In the genomic region with DNA sequence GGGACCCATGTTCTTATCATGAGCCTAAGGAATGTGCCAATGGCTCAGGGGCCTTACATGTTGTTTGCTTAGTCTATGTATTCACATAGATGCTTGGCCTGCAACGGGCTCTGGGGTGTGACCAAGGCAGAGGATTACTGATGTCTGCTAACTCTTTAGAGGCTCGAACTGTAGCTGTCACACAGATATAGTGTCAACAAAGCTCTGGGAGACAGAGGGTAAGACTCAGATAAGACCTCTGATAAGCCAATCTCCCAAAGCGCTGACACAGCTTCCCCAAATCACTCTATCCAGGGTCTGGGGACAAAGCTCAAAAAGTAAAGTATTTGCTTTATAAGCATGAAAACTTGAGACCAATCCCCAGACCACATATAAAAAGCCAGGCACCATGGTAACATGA, we compare ENCODE assay signal across 24 mouse cellular contexts. TPM values are rescaled to one million over a fixed set of nuclear protein-coding genes. Genes with fewer than 3 reads are reported as not detected.
DNase-seq lines count a peak whose midpoint lies in the region; ATAC-seq lines count a peak whose summit lies in the region.
"Had no signal": no experiment of that assay in that cellular context is flagged by ENCODE, and none has a peak within 500 bp of the region (broad histone marks: within the 10 kb centered on the region; RNA-seq: fewer than 3 reads in every experiment).

No protein-coding gene starts in this region.

- H3K4me3 ChIP-seq in megakaryocyte, embryonic 14.5 days (replicated peaks): peak overlapping the region; percentile 57
- H3K4me3 ChIP-seq in liver, embryonic 13.5 days (replicated peaks): no peak overlapping the region
- H3K4me3 ChIP-seq: embryonic facial prominence, embryonic 15.5 days; forebrain, embryonic 12.5 days; heart, embryonic 15.5 days; intestine, embryonic 15.5 days; stomach, embryonic 15.5 days had no signal

- no peak overlapping the region for H3K9ac ChIP-seq in liver, embryonic 13.5 days
- H3K9ac ChIP-seq: embryonic facial prominence, embryonic 15.5 days; forebrain, embryonic 12.5 days; forebrain, postnatal 0 days; heart, embryonic 15.5 days; intestine, embryonic 15.5 days; lung, embryonic 14.5 days; stomach, embryonic 15.5 days had no signal

- 2% methylated on average over 3 of the region's 3 CpGs for WGBS in liver, embryonic 13.5 days (ENCODE audit: insufficient replicate concordance)

- peaks cover 98% of the 10 kb centered on the region for H3K4me1 ChIP-seq in megakaryocyte, embryonic 14.5 days
- peaks cover 93% of the 10 kb centered on the region for H3K4me1 ChIP-seq in liver, embryonic 13.5 days (replicated peaks)
- H3K4me1 ChIP-seq: forebrain, embryonic 12.5 days; intestine, embryonic 15.5 days; stomach, embryonic 15.5 days had no signal

- DNase-seq in liver, embryonic 13.5 days: no peak
- no peak for DNase-seq in adrenal gland, postnatal 14 days
- no peak for DNase-seq in layer of hippocampus, postnatal 36 days
- DNase-seq in left cerebral cortex, adult 8-10 months (ENCODE audit: low spot score in 2 of 2): no peak
- DNase-seq: adrenal gland, postnatal 36 days; cerebellum, adult 18-20 months; cerebellum, postnatal 10 days; forebrain, postnatal 0 days; kidney, adult 8-10 months; kidney, postnatal 4 days; lung, embryonic 14.5 days; lung, postnatal 14 days; midbrain, embryonic 14.5 days; right cerebral cortex, postnatal 25 days had no signal

- H3K4me2 ChIP-seq in liver, embryonic 13.5 days: no peak overlapping the region
- H3K4me2 ChIP-seq: embryonic facial prominence, embryonic 15.5 days; forebrain, embryonic 12.5 days; heart, embryonic 15.5 days; intestine, embryonic 15.5 days; lung, embryonic 14.5 days; stomach, embryonic 15.5 days had no signal

- peaks cover 91% of the 10 kb centered on the region for H3K36me3 ChIP-seq in megakaryocyte, embryonic 14.5 days (replicated peaks; ENCODE audit: low read length)
- H3K36me3 ChIP-seq in liver, embryonic 13.5 days: peaks cover 8% of the 10 kb centered on the region; the same call in 1 of the 2 replicates
- H3K36me3 ChIP-seq: embryonic facial prominence, embryonic 15.5 days; forebrain, embryonic 12.5 days; heart, embryonic 15.5 days; intestine, embryonic 15.5 days; stomach, embryonic 15.5 days had no signal

- no peak for ATAC-seq in megakaryocyte, adult 5-6 weeks (ENCODE audit: poor library complexity, severe bottlenecking)
- peak; percentile 74 for ATAC-seq in liver, embryonic 13.5 days (ENCODE audit: low read depth)
- ATAC-seq in megakaryocyte-erythroid progenitor cell, adult 5-6 weeks (replicated peaks; ENCODE audit: low FRiP score, low TSS enrichment, poor library complexity, severe bottlenecking): peak; percentile 56
- ATAC-seq: forebrain, postnatal 0 days; hindbrain, embryonic 16.5 days; intestine, embryonic 15.5 days had no signal

- H3K27me3 ChIP-seq in megakaryocyte, embryonic 14.5 days (replicated peaks): no peaks in the 10 kb centered on the region
- no peaks in the 10 kb centered on the region for H3K27me3 ChIP-seq in liver, embryonic 13.5 days
- H3K27me3 ChIP-seq: embryonic facial prominence, embryonic 15.5 days; intestine, embryonic 15.5 days; stomach, embryonic 15.5 days had no signal

- H3K9me3 ChIP-seq in megakaryocyte, embryonic 14.5 days: no peaks in the 10 kb centered on the region
- no peaks in the 10 kb centered on the region for H3K9me3 ChIP-seq in liver, embryonic 13.5 days (replicated peaks)
- H3K9me3 ChIP-seq: embryonic facial prominence, embryonic 15.5 days; forebrain, embryonic 12.5 days; heart, embryonic 15.5 days; intestine, embryonic 15.5 days; stomach, embryonic 15.5 days had no signal

- peak overlapping the region; percentile 48 for H3K27ac ChIP-seq in liver, embryonic 13.5 days
- H3K27ac ChIP-seq: embryonic facial prominence, embryonic 15.5 days; forebrain, embryonic 12.5 days; heart, embryonic 15.5 days; intestine, embryonic 15.5 days; kidney, postnatal 0 days; stomach, embryonic 15.5 days had no signal

RNA-seq across cellular contexts. Expression of a gene that starts 13.5 kb away (rescaled TPM):
- 322 and 895 TPM in 2 replicates for polyA plus RNA-seq in megakaryocyte, embryonic 14.5 days (2012; ENCODE audit: insufficient read depth, low replicate concordance)
- total RNA-seq in megakaryocyte, adult 5-6 weeks (2015): 93.4 and 112 TPM in 2 replicates
- total RNA-seq in megakaryocyte, adult 5-6 weeks (2017): 44.7 and 61.5 TPM in 2 replicates
- polyA plus RNA-seq in liver, embryonic 13.5 days (2015; fragmentation: Nextera tagmentation; extraction: Ambion mirVana): 5.9 and 6.9 TPM in 2 replicates
- 77.2 and 84.1 TPM in 2 replicates for total RNA-seq in megakaryocyte-erythroid progenitor cell, adult 5-6 weeks (2014; fragmentation: Nextera tagmentation)
- total RNA-seq in megakaryocyte-erythroid progenitor cell, adult 5-6 weeks (2017): 16.4 and 29.1 TPM in 2 replicates
- 4.7 and 9.5 TPM in 2 replicates for total RNA-seq in adrenal gland, postnatal 14 days (2021)
- 1 to 10 TPM in 1 of 2 experiments, under 1 TPM in 1; 1.00 to 2.1 TPM for total RNA-seq in layer of hippocampus, postnatal 36 days (2021)
- total RNA-seq in left cerebral cortex, adult 8-10 months (2022): 1 to 10 TPM in 3 of 4 experiments, under 1 TPM in 1; 0.87 to 6.6 (median 2.4) TPM
